Mouse (Mus musculus) R1 (cell line): ENCODE results near the gene Ppp1r8.
"Not testable (repeated sequence)": the region's sequence is repeated elsewhere in the genome, so short reads cannot be mapped to it uniquely, and the experiment has no call there.

Source experiments
- DNase-seq: peaks from one replicate; pipeline ENCODE4 v3.0.0-alpha.2; 2018; ENCODE audit warnings: low read depth, low spot score

Ppp1r8 gene

GRCm38 (mm10) chr4:132806620-132807191 lies 36.3 kb downstream of the Ppp1r8 start:
- DNase-seq: no peak

DNA sequence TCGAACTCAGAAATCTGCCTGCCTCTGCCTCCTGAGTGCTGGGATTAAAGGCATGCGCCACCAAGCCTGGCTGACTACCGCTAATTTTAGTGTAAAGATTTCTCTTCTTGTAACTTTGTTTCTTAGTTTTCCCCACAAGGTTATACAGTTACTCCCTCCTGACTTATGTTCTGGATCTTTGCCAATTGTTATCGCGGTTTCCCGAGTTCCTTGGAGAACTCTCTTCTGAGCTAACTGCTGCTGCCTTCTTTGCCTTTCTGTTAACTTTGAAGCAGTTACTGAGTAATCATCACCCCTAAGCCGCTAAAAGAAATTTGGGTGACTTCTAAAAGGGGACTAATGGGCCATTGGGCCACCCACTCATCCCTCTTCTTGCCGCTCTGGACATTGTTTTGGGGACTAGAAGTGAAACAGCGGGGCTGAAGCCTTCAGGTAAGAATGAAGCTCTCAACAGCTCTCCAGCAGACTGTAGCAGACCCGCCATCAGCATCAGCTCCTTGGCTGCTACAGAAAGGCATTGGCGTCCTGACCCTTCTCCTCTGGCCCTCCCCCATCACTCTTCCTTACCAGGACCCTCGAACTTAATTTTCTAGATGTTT lies 37.3 kb downstream of the Ppp1r8 start:
- no peak for DNase-seq

- no peak for DNase-seq
Measured at GRCm38 (mm10) chr4:132805146-132805545, 37.8 kb downstream of the Ppp1r8 start.

DNA sequence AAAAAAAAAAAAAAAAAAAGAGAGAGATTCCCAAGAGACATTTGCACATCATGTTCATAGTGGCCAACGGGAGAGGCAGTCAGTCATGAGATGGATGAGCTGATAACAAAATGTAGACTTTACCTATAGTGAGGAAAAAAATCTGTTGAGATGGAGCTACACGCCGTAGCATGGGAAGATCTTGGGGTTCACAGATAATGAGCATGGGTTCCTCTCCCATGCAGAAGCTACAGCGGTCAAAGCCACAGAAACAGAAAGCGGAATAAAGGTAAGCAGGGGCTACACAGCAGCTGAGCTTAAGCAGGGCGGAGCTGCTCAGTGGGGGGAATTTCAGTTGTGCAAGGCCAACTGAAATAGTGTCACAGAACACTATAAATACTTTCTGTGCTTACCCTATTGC lies 38.6 kb downstream of the Ppp1r8 start:
- DNase-seq: no peak

DNA sequence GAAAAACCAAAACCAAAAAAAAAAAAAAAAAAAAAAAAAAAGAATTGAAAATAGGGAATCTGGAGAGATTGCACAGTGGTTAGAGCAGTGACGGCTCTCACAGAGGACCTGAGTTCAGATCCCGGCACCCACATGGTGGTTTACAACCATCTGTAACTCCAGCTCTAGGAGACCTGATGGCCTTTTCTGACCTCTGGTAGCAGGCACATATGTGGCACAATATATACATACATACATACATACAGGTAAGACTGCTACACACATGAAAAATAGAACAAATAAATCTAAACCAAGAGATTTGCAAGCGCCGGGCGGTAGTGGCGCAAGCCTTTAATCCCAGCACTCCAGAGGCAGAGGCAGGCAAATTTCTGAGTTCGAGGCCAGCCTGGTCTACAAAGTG lies 39.1 kb downstream of the Ppp1r8 start:
- DNase-seq: no peak

DNA sequence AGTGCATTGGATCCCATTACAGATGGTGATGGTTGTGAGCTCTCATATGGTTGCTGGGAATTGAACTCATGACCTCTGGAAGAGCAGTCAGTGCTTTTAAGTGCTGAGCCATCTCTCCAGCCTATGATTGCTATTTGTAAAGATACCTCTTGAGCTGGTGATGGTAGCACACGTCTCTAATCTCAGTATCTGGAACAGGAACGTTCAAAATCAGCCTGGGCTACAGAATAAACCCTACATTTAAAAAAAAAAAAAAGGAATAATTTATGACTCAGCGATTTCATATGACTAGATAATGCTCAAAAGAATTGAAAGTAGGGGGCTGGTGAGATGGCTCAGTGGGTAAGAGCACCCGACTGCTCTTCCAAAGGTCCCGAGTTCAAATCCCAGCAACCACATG lies 39.8 kb downstream of the Ppp1r8 start:
- DNase-seq: no peak

- DNase-seq: peak; percentile 65
Measured at GRCm38 (mm10) chr4:132802171-132802637, 40.8 kb downstream of the Ppp1r8 start.

- no peak for DNase-seq
Measured at GRCm38 (mm10) chr4:132801176-132802077, 41.5 kb downstream of the Ppp1r8 start.

- no peak for DNase-seq
Measured at GRCm38 (mm10) chr4:132799845-132800244, 43.1 kb downstream of the Ppp1r8 start.

DNA sequence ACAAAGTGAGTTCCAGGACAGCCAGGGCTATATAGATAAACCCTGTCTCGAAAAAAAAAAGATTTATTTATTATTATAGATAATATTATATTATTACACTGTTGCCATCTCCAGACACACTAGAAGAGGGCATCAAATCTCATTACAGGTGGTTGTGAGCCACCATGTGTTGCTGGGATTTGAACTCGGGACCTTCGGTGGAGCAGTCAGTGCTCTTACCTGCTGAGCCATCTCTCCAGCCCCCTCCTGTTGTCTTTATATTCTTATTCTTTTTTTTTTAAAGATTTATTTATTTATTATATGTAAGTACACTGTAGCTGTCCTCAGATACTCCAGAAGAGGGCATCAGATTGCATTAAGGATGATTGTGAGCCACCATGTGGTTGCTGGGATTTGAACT lies 44.3 kb downstream of the Ppp1r8 start:
- DNase-seq: not testable (repeated sequence)

- DNase-seq: no peak
Measured at GRCm38 (mm10) chr4:132798028-132798427, 44.9 kb downstream of the Ppp1r8 start.

- DNase-seq: no peak
Measured at GRCm38 (mm10) chr4:132797461-132797860, 45.5 kb downstream of the Ppp1r8 start.

DNA sequence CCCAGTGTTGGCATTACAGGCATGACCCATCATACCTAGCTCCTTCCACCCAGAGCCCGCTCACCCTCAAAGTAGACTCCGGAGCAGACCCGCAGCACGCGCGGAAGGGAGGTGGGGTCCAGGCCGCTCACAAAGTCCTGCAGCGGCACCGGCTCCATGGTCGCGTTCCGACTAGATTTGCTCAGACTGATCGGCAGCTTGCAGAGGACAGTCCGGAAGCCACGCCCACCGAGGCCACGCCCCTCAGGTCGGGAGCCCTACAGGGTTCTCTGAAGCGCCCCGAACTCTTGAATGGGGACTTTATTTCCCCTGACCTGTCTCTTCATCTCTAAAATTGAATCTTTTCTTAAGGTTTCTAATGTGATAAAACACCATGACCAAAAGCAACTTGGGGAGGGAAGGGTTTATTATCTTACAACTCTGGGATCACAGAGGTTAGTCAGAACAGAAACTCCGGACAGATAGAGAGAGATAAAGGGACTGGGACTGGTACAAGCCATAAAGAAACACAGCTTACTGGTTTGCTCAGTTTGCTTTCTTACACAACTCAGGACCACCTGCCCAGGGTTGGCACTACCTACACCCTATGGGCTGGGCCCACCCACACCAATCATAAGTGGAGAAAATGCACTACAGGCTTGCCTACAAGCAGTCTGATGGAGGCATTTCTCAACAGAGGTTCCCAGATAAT lies 46.6 kb downstream of the Ppp1r8 start, which contains the start of gene Themis2:
Gene Themis2 (minus strand): TSS at position 192 of the 691 bp plus-strand sequence.
- DNase-seq: peak; percentile 89

DNA sequence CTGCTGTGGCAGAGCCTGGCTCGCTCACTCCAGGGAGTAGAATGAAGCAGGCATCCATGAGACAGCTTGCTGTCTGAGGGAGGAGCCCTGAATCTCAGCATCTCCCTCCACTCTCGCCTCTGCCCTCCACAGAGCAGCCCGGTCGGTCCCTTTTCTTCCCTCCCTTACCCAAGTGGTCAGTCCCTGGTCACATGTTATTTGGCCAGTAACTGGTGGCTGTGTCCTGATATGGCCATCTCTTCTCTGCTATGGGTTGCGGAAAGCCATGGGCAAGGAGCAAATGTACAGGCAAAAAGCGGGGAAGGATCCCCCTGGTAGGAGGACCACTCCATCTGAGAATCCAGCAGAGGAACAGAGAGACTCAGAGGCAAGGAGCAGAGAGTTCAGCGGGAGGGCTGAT lies 47.8 kb downstream of the Ppp1r8 start:
- DNase-seq: no peak

DNA sequence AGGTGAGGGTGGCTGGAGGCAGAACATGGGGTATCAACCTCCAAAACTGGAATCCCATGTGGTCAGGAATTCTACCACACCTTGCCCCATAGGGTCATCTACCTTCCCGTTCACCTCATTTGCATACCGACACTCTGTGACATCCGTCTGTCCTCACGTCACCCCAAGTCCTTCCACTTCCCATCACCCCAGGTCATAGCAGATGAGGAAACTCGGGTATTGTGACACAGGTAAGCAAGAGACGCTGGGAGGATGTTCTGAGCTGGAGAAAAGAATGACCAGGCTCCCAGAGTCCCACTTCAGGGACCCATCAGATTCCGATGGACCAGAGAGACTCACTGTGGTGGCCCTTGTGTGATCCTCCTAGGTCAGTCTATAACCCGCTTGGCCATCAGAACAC lies 48.2 kb downstream of the Ppp1r8 start:
- DNase-seq: no peak

DNA sequence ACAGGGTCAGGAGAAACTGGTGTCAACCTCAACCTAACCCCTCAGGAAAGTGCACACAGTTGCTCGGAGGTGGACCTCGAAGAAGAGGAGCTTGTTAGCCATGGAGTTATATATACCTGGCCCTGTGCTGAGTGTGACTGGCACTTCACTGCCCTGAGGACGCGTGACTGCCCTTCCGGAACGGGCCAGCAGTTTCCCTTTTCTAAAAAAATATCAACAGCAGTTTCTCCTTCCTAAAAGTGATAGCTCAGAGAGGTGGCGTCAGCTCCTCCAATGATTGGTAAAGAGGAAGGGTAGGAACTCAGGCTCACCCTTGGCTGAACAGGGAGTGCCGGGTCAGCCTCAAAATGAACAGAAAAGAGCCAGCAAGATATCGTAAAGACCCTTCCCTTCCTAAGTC lies 48.9 kb downstream of the Ppp1r8 start:
- no peak for DNase-seq

- peak; percentile 46 for DNase-seq
Measured at GRCm38 (mm10) chr4:132793322-132794004, 49.5 kb downstream of the Ppp1r8 start.

GRCm38 (mm10) chr4:132789731-132790130 lies 53.2 kb downstream of the Ppp1r8 start:
- no peak for DNase-seq

GRCm38 (mm10) chr4:132785228-132785627 lies 57.7 kb downstream of the Ppp1r8 start:
- DNase-seq: no peak

GRCm38 (mm10) chr4:132783732-132784131 lies 59.2 kb downstream of the Ppp1r8 start:
- no peak for DNase-seq

- no peak for DNase-seq
Measured at GRCm38 (mm10) chr4:132780288-132780687, 62.7 kb downstream of the Ppp1r8 start.
